Mouse (Mus musculus): Measurements from ENCODE around the gene Pde5a.

- TF ChIP-seq POLR2A (IDR thresholded peaks at IDR 0.05; ENCODE audit: insufficient read length, low read depth): no peak
- TF ChIP-seq POLR2AphosphoS2 (IDR thresholded peaks at IDR 0.05; ENCODE audit: insufficient read length, low read depth): no peak
- no peak for TF ChIP-seq MYOG (IDR thresholded peaks at IDR 0.05; ENCODE audit: control insufficient read depth in 1 of 3, insufficient read depth in 1 of 3, insufficient read length in 2 of 3, low read depth in 2 of 3)
These were observed 55.5 kb downstream of the Pde5a start for GRCm38 (mm10) chr3:122784245-122784644.
